Mouse (Mus musculus) naive thymus-derived CD4-positive, alpha-beta T cell, adult 2 months (primary cell): ENCODE results near the gene Pi16.
"Not testable (repeated sequence)": the region's sequence is repeated elsewhere in the genome, so short reads cannot be mapped to it uniquely, and the experiment has no call there.

Experiments used
- DNase-seq: peaks from one replicate; pipeline ENCODE4 v3.0.0-alpha.2; 2011; ENCODE audit warnings: low read depth

The Pi16 gene

DNA sequence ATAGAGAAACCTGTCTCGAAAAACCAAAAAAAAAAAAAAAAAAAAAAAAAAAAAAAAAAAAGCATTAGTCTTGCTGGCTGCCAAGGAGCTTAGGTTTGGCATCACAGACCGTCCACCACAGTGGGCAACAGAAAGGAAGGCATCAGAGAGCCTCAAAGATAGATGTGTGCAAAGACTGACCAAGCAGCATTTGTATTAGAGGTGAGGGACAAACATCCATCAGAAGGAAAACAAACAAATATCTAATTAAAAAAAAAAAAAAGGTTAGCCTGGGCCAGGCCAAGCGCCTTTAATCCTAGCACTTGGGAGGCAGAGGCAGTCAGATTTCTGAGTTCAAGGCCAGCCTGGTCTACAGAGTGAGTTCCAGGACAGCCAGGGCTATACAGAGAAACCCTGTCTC is at the start of gene Pi16:
Gene Pi16, plus strand, starts transcription at position 301 of the 400 bp plus-strand sequence.
- not testable (repeated sequence) for DNase-seq

- no peak for DNase-seq
These were observed 49.4 kb upstream of the Pi16 start for GRCm38 (mm10) chr17:29267931-29268681.

DNA sequence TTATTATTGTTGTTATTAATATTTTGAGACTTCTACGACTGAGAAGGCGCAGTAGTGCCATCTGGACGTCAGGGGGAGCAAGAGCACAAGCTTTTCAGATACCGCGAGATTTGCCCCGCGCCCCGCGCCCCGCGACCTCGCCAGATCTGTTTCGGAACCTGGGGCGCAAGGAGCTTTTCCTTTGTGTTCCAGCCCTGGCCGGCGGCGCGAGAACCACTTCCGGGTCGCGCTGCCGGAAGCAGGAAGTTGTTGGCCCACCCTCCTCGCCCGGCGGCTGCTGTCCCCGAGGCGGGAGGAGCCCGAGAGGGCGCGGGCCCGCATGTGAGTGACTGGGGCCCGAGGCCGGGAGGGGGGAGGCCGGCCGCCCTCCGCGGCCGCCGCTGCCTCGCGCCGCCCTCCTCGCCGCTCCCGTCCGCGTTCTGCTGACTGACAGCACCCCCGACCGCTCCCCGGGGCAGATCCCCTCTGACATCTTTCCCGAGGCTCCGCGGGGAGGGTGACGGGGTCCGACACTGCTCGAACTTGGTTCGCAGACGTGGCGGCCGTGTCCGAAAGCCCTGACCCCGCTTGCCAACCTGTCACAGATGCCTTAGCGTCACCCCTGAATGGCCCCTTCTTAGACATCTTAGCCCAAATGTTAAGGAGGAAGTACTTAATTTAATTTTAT is 48.7 kb upstream of the Pi16 start, which contains the start of gene BC004004:
Gene BC004004, plus strand, starts transcription at position 107 of the 667 bp plus-strand sequence.
- DNase-seq = peak; percentile 94

GRCm38 (mm10) chr17:29269349-29269706 is 48.2 kb upstream of the Pi16 start:
- DNase-seq = no peak

DNA sequence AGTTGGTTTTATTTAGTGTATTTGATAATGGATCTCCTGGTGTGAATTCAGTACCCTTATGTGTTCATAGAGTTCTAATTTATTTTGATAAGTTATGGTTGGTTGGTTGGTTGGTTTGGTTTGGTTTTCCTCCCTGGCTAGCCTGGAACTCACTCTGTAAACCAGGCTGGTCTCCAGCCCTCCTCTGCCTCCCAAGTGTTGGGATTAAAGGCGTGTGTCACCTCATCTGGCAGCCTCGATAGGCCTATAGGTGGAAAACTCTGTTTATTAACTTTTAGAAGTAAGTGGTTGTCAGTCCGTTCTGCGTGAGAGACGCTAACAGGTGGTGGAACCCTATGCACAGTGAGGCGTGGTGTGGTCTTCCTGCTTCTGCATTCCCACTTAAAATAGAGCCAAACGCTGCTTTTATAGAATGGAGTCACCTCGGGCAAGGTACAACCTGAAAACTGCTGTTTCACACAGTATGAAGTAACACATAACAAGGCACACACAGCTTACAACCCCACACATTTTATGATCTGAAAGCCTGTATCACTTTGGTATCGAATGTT is 47.3 kb upstream of the Pi16 start:
- no peak for DNase-seq

DNA sequence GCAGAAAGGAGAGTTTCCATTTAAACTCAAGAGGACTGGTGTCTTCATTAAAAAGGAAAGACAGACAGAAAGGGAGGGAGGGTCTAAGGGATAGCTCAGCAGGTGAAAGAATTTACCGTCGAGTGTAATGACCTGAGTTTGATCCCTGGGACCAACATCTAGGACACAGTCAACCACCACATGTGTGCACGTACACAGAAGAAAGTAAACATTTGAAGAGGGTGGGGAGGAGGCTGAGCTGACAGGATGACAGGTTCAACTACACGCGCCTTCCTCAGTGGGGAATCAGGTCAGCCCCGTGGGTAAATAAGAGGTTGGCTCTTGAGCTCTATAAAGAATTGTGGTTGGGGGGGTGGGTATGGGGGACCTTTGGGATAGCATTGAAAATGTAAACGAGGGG is 44.3 kb upstream of the Pi16 start:
- DNase-seq = no peak

- DNase-seq = no peak
These were observed 43.6 kb upstream of the Pi16 start for GRCm38 (mm10) chr17:29273889-29274288.

GRCm38 (mm10) chr17:29280422-29280821 is 37.1 kb upstream of the Pi16 start:
- peak; percentile 94 for DNase-seq

DNA sequence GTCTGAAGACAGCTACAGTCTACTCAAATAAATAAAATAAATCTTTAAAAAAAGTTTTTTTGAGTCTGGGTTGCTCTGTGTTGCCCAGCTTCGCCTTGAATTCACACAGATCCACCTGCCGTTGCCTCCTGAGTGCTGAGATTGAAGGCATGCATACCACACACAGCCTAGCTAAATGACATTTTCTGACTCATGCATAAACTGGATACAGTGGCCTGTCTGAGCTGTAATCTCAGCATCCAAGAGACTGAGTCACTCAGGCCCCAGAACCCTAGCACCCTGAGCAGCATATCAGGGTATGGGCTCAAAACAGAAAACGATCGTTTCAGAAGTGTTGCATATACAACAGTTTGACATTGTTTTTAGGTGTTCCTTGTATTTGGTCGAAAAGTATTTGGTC is 35.9 kb upstream of the Pi16 start:
- no peak for DNase-seq

DNA sequence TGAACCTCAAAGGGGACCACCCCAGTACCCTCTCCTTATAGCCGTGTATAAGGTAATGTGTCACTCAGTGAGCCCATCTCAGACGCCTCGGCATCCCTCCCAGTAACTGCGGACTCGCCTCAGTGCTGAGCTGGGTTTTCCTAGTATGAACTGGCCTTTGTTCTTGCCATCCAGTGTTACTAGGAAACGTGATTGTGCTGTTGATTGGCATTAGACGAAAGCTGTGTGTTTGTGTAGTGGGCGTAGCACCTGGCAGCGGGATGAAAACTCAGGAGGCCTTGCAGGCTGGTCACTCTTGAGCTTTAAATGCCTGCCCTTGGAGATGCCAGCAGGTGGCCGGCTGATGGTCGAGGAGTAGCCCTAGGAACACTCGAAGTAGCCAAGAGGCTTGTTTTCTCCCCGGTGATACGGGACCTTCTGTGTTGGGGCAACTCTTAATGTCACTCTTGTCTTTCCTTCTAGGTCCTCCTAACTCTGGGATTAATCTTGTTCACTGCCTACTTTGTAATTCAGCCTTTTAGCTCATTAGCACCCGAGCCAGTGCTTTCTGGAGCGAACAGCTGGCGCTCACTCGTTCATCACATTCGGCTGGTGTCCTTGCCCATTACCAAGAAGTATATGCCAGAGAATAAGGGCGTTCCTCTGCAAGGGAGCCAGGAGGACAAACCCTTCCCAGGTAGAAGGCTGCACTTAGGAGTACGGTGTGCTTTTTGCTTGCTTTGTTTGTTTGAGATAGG is 35.1 kb upstream of the Pi16 start:
- no peak for DNase-seq

GRCm38 (mm10) chr17:29291793-29292192 is 25.7 kb upstream of the Pi16 start:
- DNase-seq = no peak

DNA sequence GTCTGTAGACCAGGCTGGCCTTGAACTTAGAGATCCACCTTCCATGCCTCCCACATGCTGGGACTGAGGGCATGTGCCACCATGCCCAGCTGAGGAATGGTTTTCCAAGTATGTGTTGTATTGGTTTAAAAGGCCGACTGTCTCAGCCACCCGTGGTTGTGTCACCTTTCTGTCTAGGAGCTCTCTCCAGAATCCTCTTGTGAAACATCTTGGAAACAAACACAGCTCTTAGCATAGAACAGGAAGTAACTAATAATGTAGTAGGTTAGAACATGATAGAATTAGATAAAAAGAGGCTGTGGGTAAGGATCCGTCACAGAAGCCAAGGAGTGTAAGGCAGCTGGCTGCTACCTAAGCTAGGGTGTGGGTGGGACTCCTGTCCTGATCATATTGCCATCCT is 24.5 kb upstream of the Pi16 start:
- DNase-seq = no peak

- no peak for DNase-seq
These were observed 23.5 kb upstream of the Pi16 start for GRCm38 (mm10) chr17:29293807-29294605.

GRCm38 (mm10) chr17:29295835-29296234 is 21.6 kb upstream of the Pi16 start:
- DNase-seq = no peak

- no peak for DNase-seq
These were observed 20.2 kb upstream of the Pi16 start for GRCm38 (mm10) chr17:29297321-29297720.

DNA sequence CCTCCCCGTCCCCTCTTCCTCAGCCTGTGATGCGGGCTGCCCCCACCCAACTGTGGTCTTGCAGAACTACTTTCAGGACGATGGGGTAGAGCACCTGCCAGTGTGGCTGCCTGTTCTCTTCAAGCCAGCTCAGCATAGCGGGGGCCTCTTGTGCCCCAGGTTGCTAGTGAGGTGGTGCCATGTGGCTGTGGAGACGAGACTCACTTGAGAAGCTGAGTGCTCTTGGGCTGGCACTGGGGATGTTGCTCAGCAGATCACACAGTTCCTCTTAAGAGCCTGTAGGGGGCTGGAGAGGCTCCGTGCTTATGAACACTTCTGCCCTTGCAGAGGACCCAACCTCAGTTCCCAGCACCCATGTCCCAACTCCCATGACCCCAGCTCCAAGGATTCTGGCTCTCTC is 19.7 kb upstream of the Pi16 start:
- DNase-seq = peak; percentile 15

DNA sequence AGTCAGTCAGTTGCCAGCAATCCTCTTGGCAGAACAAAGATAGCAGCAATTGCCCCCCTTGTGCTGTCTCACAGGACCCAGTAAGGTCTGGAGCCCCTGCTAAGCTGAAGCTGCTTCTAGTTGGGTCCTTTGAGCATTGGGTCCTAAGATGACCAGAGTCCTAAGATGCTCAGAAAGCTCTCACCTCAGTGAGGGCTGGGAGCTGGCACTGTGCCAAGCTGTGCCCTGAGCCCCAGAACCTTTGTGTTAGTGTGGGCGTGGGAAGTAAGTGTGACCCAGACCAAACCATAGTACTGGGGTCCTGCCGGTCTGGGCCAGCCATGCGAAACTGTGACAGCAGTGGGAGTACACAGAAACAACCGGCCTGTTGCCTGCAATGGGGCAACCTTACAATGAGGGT is 18.2 kb upstream of the Pi16 start:
- DNase-seq = no peak

GRCm38 (mm10) chr17:29300926-29301325 is 16.6 kb upstream of the Pi16 start:
- DNase-seq = no peak

- no peak for DNase-seq
These were observed 16.1 kb upstream of the Pi16 start for GRCm38 (mm10) chr17:29301421-29301820.

DNA sequence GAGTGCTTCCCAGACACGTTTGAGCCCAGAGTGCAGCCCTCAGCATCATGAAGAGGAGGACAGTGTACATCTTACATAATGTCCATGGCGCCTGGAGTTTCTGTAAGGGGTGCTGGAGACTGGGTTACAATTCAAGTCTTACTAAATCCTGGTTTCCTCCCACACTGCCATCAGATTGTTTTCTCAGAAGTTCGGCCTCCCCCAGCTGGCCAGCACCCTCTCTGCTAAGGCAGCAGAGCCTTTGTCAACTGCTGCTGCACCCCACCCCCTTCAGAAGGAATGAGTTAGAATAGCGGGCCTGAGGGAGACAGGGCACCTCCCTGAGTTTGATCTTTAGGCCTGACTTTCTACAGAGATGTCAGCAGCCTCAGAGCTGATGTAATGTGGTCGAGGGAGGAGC is 15.3 kb upstream of the Pi16 start:
- DNase-seq = no peak

DNA sequence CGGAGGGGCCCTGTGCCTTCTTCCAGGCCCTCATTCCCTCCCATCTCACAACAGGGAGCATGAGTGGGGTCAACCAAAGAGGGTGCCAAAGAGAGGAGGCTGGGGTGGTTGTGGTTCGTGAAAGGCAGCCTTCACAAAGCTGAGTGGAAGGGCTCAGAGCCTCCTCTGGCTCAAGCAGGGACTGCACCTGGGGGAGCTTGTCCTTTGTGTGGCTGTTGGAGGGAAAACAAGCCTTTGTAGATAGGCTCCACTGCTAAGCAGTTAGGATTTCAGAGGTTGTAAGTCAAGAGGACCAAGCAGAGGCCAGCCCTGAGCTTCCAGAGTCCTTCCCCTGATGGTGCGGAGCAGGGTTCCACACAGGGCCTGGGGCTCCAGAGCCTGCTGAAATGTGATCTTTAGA is 14.4 kb upstream of the Pi16 start:
- peak; percentile 46 for DNase-seq

- no peak for DNase-seq
These were observed 13.6 kb upstream of the Pi16 start for GRCm38 (mm10) chr17:29303856-29304255.
